Mouse (Mus musculus) gastrocnemius, postnatal 4 days (tissue): ENCODE data around the gene Olfr157. TPM values are rescaled to one million over a fixed set of nuclear protein-coding genes. Genes with fewer than 3 reads are reported as not detected.
"Not testable (repeated sequence)": the region's sequence is repeated elsewhere in the genome, so short reads cannot be mapped to it uniquely, and the experiment has no call there.

Experiments
- DNase-seq, 2 experiments: peaks; one replicate each; pipeline ENCODE4 v3.0.0; 2021 to 2022; ENCODE audit warnings: low spot score in 2 of 2, mixed read lengths in 2 of 2
- total RNA-seq, 2 experiments: library from RNA; stranded (reverse); gene quantifications; 2 replicates each; pipeline ENCODE4 v1.2.3; 2021

Olfr157 gene
- total RNA-seq, 2 experiments from 2014 or later = not detected

GRCm38 (mm10) chr4:43798936-43799335 is 41.1 kb downstream of the Olfr157 start:
- DNase-seq = no peak

GRCm38 (mm10) chr4:43795844-43796243 is 44.2 kb downstream of the Olfr157 start:
- not testable (repeated sequence) for DNase-seq

GRCm38 (mm10) chr4:43795296-43795695 is 44.7 kb downstream of the Olfr157 start:
- DNase-seq = no peak

Other genes with a start within 250 kb of the Olfr157 start
- 10 to 100 TPM; 42.9 to 49.7 TPM for gene Npr2, start 208.3 kb downstream of the Olfr157 start, total RNA-seq
- under 1 TPM in 1 of 2 experiments, not detected in 1; 0.26 TPM for gene Spag8, start 186.6 kb downstream of the Olfr157 start, total RNA-seq
- 10 to 100 TPM; 57.6 to 66.5 TPM for gene Hint2, start 183.7 kb downstream of the Olfr157 start, total RNA-seq
- gene Tmem8b, start 171.2 kb downstream of the Olfr157 start, total RNA-seq = 10 to 100 TPM in 1 of 2 experiments, 1 to 10 TPM in 1; 9.4 to 12.0 TPM
- gene Fam221b, start 171.1 kb downstream of the Olfr157 start, total RNA-seq = under 1 TPM; 0.13 to 0.44 TPM
- not detected for gene Olfr70, start 139.4 kb downstream of the Olfr157 start, total RNA-seq
- not detected for gene Olfr71, start 129.9 kb downstream of the Olfr157 start, total RNA-seq
- gene Hrct1, start 113.0 kb downstream of the Olfr157 start, total RNA-seq = 1 to 10 TPM; 2.2 TPM
- 1 to 10 TPM; 1.4 to 1.5 TPM for gene Spaar, start 110.2 kb downstream of the Olfr157 start, total RNA-seq
- not detected for gene Olfr159, start 69.2 kb downstream of the Olfr157 start, total RNA-seq
- gene Olfr156, start 16.3 kb downstream of the Olfr157 start, total RNA-seq = not detected
- not detected for gene Olfr155, start 11.4 kb upstream of the Olfr157 start, total RNA-seq
- 10 to 100 TPM; 25.7 to 26.2 TPM for gene Reck, start 35.3 kb upstream of the Olfr157 start, total RNA-seq
- 10 to 100 TPM; 44.4 to 44.5 TPM for gene Glipr2, start 117.2 kb upstream of the Olfr157 start, total RNA-seq
- gene Ccin, start 143.3 kb upstream of the Olfr157 start, total RNA-seq = under 1 TPM; 0.26 to 0.32 TPM
- 100 to 1,000 TPM; 158 to 176 TPM for gene Clta, start 164.3 kb upstream of the Olfr157 start, total RNA-seq
- gene Gne, start 244.0 kb upstream of the Olfr157 start, total RNA-seq = 10 to 100 TPM; 23.6 to 31.2 TPM